Mouse (Mus musculus): ENCODE data around the gene Nmnat2. TPM values are rescaled to one million over a fixed set of nuclear protein-coding genes. Genes with fewer than 3 reads are reported as not detected.

Gene Nmnat2
- polyA plus RNA-seq, 1 experiment from 2014 or later, result 70.6 TPM

- Histone ChIP-seq H3K27me3 (replicated peaks; ENCODE audit: control insufficient read depth, insufficient read depth, low read length) (peaks cover 12% of the 10 kb centered on the region), H3K4me2 (ENCODE audit: low read length) (no peak overlapping the region), H3K9ac (ENCODE audit: low read length) (no peak overlapping the region), H3K9me3 (replicated peaks; ENCODE audit: control insufficient read depth, low read length) (no peaks in the 10 kb centered on the region), H3K36me3 (ENCODE audit: control insufficient read depth, insufficient read depth, low read length) (no peaks in the 10 kb centered on the region), H3K4me1 (ENCODE audit: control insufficient read depth, insufficient read depth, low read length) (0 out of 2 replicates have a peak, but pooled peaks cover 6% of the 10 kb centered on the region), H3K4me3 (ENCODE audit: low read depth, low read length) (no peak overlapping the region), H3K27ac (ENCODE audit: low read depth, low read length) (no peak overlapping the region)
- no peak for DNase-seq (ENCODE audit: low spot score)
- WGBS, result 77% methylated on average over 5 of the region's 5 CpGs
- ATAC-seq, result no peak
Observed at GRCm38 (mm10) chr1:153051474-153051873, 96.7 kb downstream of the Nmnat2 start.

GRCm38 (mm10) chr1:153053619-153054018 lies 98.8 kb downstream of the Nmnat2 start:
- 21% methylated on average over 7 of the region's 7 CpGs for WGBS
- no peak overlapping the region for H3K4me2 ChIP-seq (ENCODE audit: low read length)
- H3K27me3 ChIP-seq (replicated peaks; ENCODE audit: control insufficient read depth, insufficient read depth, low read length), result peaks cover 15% of the 10 kb centered on the region
- H3K27ac ChIP-seq (ENCODE audit: low read depth, low read length), result no peak overlapping the region
- DNase-seq (ENCODE audit: low spot score) (no peak), ATAC-seq (no peak)
- H3K36me3 ChIP-seq (ENCODE audit: control insufficient read depth, insufficient read depth, low read length), result no peaks in the 10 kb centered on the region
- no peaks in the 10 kb centered on the region for H3K9me3 ChIP-seq (replicated peaks; ENCODE audit: control insufficient read depth, low read length)
- no peak overlapping the region for H3K4me3 ChIP-seq (ENCODE audit: low read depth, low read length)
- H3K9ac ChIP-seq (ENCODE audit: low read length), result no peak overlapping the region
- H3K4me1 ChIP-seq (ENCODE audit: control insufficient read depth, insufficient read depth, low read length), result 0 out of 2 replicates have a peak, but pooled peaks cover 6% of the 10 kb centered on the region

- 5% methylated on average over 11 of the region's 11 CpGs for WGBS
- DNase-seq (ENCODE audit: low spot score) (peak; percentile 73), ATAC-seq (peak; percentile 71)
- Histone ChIP-seq H3K4me2 (ENCODE audit: low read length) (no peak overlapping the region), H3K36me3 (ENCODE audit: control insufficient read depth, insufficient read depth, low read length) (no peaks in the 10 kb centered on the region), H3K4me1 (ENCODE audit: control insufficient read depth, insufficient read depth, low read length) (0 out of 2 replicates have a peak, but pooled peaks cover 6% of the 10 kb centered on the region), H3K4me3 (ENCODE audit: low read depth, low read length) (no peak overlapping the region), H3K27ac (ENCODE audit: low read depth, low read length) (no peak overlapping the region), H3K9ac (ENCODE audit: low read length) (no peak overlapping the region), H3K9me3 (replicated peaks; ENCODE audit: control insufficient read depth, low read length) (no peaks in the 10 kb centered on the region), H3K27me3 (replicated peaks; ENCODE audit: control insufficient read depth, insufficient read depth, low read length) (peaks cover 15% of the 10 kb centered on the region)
Observed at GRCm38 (mm10) chr1:153054112-153054821, 99.5 kb downstream of the Nmnat2 start.

GRCm38 (mm10) chr1:153058290-153058689 lies 103.5 kb downstream of the Nmnat2 start:
- Histone ChIP-seq H3K27ac (ENCODE audit: low read depth, low read length) (no peak overlapping the region), H3K36me3 (ENCODE audit: control insufficient read depth, insufficient read depth, low read length) (no peaks in the 10 kb centered on the region), H3K27me3 (replicated peaks; ENCODE audit: control insufficient read depth, insufficient read depth, low read length) (peaks cover 11% of the 10 kb centered on the region; the same call in 1 of the 2 replicates), H3K9me3 (replicated peaks; ENCODE audit: control insufficient read depth, low read length) (no peaks in the 10 kb centered on the region), H3K4me1 (ENCODE audit: control insufficient read depth, insufficient read depth, low read length) (0 out of 2 replicates have a peak, but pooled peaks cover 6% of the 10 kb centered on the region), H3K4me3 (ENCODE audit: low read depth, low read length) (no peak overlapping the region), H3K4me2 (ENCODE audit: low read length) (no peak overlapping the region), H3K9ac (ENCODE audit: low read length) (no peak overlapping the region)
- no peak for ATAC-seq
- DNase-seq (ENCODE audit: low spot score), result no peak
- 75% methylated on average over 7 of the region's 7 CpGs for WGBS

- no peaks in the 10 kb centered on the region for H3K36me3 ChIP-seq (ENCODE audit: control insufficient read depth, insufficient read depth, low read length)
- no peak overlapping the region for H3K4me3 ChIP-seq (ENCODE audit: low read depth, low read length)
- no peaks in the 10 kb centered on the region for H3K4me1 ChIP-seq (ENCODE audit: control insufficient read depth, insufficient read depth, low read length)
- no peak overlapping the region for H3K9ac ChIP-seq (ENCODE audit: low read length)
- H3K27ac ChIP-seq (ENCODE audit: low read depth, low read length), result no peak overlapping the region
- 0 out of 2 replicates have a peak, but pooled peaks cover 11% of the 10 kb centered on the region for H3K27me3 ChIP-seq (replicated peaks; ENCODE audit: control insufficient read depth, insufficient read depth, low read length)
- H3K9me3 ChIP-seq (replicated peaks; ENCODE audit: control insufficient read depth, low read length), result no peaks in the 10 kb centered on the region
- 89% methylated on average over 9 of the region's 9 CpGs for WGBS
- no peak for ATAC-seq
- no peak for DNase-seq (ENCODE audit: low spot score)
- H3K4me2 ChIP-seq (ENCODE audit: low read length), result no peak overlapping the region
Observed at GRCm38 (mm10) chr1:153059626-153060025, 104.8 kb downstream of the Nmnat2 start.

- H3K27ac ChIP-seq (ENCODE audit: low read depth, low read length), result no peak overlapping the region
- 61% methylated on average over 7 of the region's 7 CpGs for WGBS
- ATAC-seq, result no peak
- H3K4me3 ChIP-seq (ENCODE audit: low read depth, low read length), result no peak overlapping the region
- no peak overlapping the region for H3K4me2 ChIP-seq (ENCODE audit: low read length)
- H3K9me3 ChIP-seq (replicated peaks; ENCODE audit: control insufficient read depth, low read length), result no peaks in the 10 kb centered on the region
- DNase-seq (ENCODE audit: low spot score), result no peak
- H3K4me1 ChIP-seq (ENCODE audit: control insufficient read depth, insufficient read depth, low read length), result no peaks in the 10 kb centered on the region
- no peak overlapping the region for H3K9ac ChIP-seq (ENCODE audit: low read length)
- no peaks in the 10 kb centered on the region for H3K36me3 ChIP-seq (ENCODE audit: control insufficient read depth, insufficient read depth, low read length)
- H3K27me3 ChIP-seq (replicated peaks; ENCODE audit: control insufficient read depth, insufficient read depth, low read length), result 0 out of 2 replicates have a peak, but pooled peaks cover 3% of the 10 kb centered on the region
Observed at GRCm38 (mm10) chr1:153062547-153062946, 107.8 kb downstream of the Nmnat2 start.

- no peaks in the 10 kb centered on the region for H3K27me3 ChIP-seq (replicated peaks; ENCODE audit: control insufficient read depth, insufficient read depth, low read length)
- no peak overlapping the region for H3K27ac ChIP-seq (ENCODE audit: low read depth, low read length)
- H3K4me3 ChIP-seq (ENCODE audit: low read depth, low read length), result no peak overlapping the region
- H3K9me3 ChIP-seq (replicated peaks; ENCODE audit: control insufficient read depth, low read length), result no peaks in the 10 kb centered on the region
- WGBS, result 85% methylated on average over 9 of the region's 9 CpGs
- H3K9ac ChIP-seq (ENCODE audit: low read length), result no peak overlapping the region
- no peak overlapping the region for H3K4me2 ChIP-seq (ENCODE audit: low read length)
- ATAC-seq (no peak), DNase-seq (ENCODE audit: low spot score) (no peak)
- H3K36me3 ChIP-seq (ENCODE audit: control insufficient read depth, insufficient read depth, low read length), result no peaks in the 10 kb centered on the region
- no peaks in the 10 kb centered on the region for H3K4me1 ChIP-seq (ENCODE audit: control insufficient read depth, insufficient read depth, low read length)
Observed at GRCm38 (mm10) chr1:153064784-153065390, 110.1 kb downstream of the Nmnat2 start.

- WGBS, result 85% methylated on average over 12 of the region's 12 CpGs
- H3K9ac ChIP-seq (ENCODE audit: low read length), result no peak overlapping the region
- H3K9me3 ChIP-seq (replicated peaks; ENCODE audit: control insufficient read depth, low read length), result no peaks in the 10 kb centered on the region
- H3K4me3 ChIP-seq (ENCODE audit: low read depth, low read length), result no peak overlapping the region
- peak; percentile 33 for DNase-seq (ENCODE audit: low spot score)
- no peaks in the 10 kb centered on the region for H3K4me1 ChIP-seq (ENCODE audit: control insufficient read depth, insufficient read depth, low read length)
- ATAC-seq, result no peak
- H3K27me3 ChIP-seq (replicated peaks; ENCODE audit: control insufficient read depth, insufficient read depth, low read length), result no peaks in the 10 kb centered on the region
- H3K27ac ChIP-seq (ENCODE audit: low read depth, low read length), result no peak overlapping the region
- H3K4me2 ChIP-seq (ENCODE audit: low read length), result no peak overlapping the region
- no peaks in the 10 kb centered on the region for H3K36me3 ChIP-seq (ENCODE audit: control insufficient read depth, insufficient read depth, low read length)
Observed at GRCm38 (mm10) chr1:153065473-153066386, 110.9 kb downstream of the Nmnat2 start.

Data from forebrain, embryonic 14.5 days (tissue).